Mouse (Mus musculus): ENCODE measurements around the gene Nxnl1. TPM values are rescaled to one million over a fixed set of nuclear protein-coding genes. Genes with fewer than 3 reads are reported as not detected.
A peak's percentile ranks its signal among the peaks of the same experiment; 100 is the strongest.

The Nxnl1 gene
- polyA plus RNA-seq, 1 experiment from 2014 or later, result 0.27 TPM

- Histone ChIP-seq H3K9me3 (ENCODE audit: control insufficient read depth, low read length) (peaks cover 8% of the 10 kb centered on the region), H3K27me3 (ENCODE audit: control insufficient read depth, insufficient read depth, low read length) (peaks cover 42% of the 10 kb centered on the region), H3K4me2 (replicated peaks; ENCODE audit: low read depth, low read length) (no peak overlapping the region), H3K27ac (ENCODE audit: low read depth, low read length) (no peak overlapping the region), H3K4me3 (ENCODE audit: low read length) (no peak overlapping the region), H3K36me3 (ENCODE audit: control insufficient read depth, insufficient read depth, low read length) (no peaks in the 10 kb centered on the region), H3K9ac (ENCODE audit: low read depth, low read length) (no peak overlapping the region), H3K4me1 (ENCODE audit: control insufficient read depth, insufficient read depth, low read length) (peaks cover 20% of the 10 kb centered on the region; the same call in 1 of the 2 replicates)
- ATAC-seq (ENCODE audit: low FRiP score, low TSS enrichment), result no peak
- 92% methylated on average over 4 of the region's 4 CpGs for WGBS
These were observed 2.4 kb downstream of the Nxnl1 start for GRCm38 (mm10) chr8:71563992-71564391.

DNA sequence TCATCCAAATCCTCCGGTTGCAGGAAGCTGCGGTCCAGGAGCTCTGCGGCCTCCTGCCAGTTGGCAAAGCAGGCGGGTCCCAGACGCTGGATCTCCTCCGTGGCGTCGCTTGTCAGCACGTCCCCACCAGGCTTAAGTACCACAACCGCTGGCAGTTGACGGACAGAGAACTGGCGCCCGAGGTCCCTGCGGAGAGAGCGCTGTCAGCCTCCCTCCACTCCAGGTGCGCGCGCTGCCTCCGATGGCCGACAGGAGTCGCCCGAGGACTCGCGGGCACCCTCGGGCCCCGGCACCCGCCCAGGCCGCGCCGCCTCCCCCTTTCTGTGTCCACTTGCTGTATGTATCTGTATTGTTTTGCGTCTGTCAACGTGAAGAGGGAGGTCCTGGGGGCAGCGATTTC is 3.6 kb downstream of the Nxnl1 start:
- peak overlapping the region; percentile 34; the same call in 1 of the 2 replicates for H3K9ac ChIP-seq (ENCODE audit: low read depth, low read length)
- H3K27me3 ChIP-seq (ENCODE audit: control insufficient read depth, insufficient read depth, low read length), result peaks cover 52% of the 10 kb centered on the region
- H3K4me3 ChIP-seq (ENCODE audit: low read length), result peak overlapping the region; percentile 20
- H3K27ac ChIP-seq (ENCODE audit: low read depth, low read length), result no peak overlapping the region
- no peak for ATAC-seq (ENCODE audit: low FRiP score, low TSS enrichment)
- H3K4me2 ChIP-seq (replicated peaks; ENCODE audit: low read depth, low read length), result peak overlapping the region; percentile 42
- peaks cover 8% of the 10 kb centered on the region for H3K9me3 ChIP-seq (ENCODE audit: control insufficient read depth, low read length)
- H3K36me3 ChIP-seq (ENCODE audit: control insufficient read depth, insufficient read depth, low read length), result no peaks in the 10 kb centered on the region
- peaks cover 11% of the 10 kb centered on the region; the same call in 1 of the 2 replicates for H3K4me1 ChIP-seq (ENCODE audit: control insufficient read depth, insufficient read depth, low read length)
- 1% methylated on average over 33 of the region's 33 CpGs for WGBS

DNA sequence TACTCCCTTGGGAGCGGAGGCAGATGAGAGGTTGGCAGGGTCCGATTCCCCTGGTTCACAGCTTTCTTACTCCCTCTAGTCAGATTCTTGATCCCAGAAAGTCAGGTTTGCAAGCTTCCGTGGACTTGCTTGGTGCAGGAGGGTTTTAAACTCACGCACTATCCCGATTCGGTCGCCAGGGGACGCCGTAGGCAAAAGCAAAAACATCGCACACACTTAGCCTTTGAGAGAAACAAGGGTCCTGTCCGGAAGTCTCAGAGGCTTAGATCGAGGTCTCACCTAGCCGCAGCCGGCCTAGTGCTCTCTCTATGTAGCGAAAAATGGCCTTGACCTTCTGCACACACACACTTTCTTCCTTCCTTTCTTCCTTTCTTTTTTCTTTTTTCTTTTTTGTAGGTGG is 5.0 kb downstream of the Nxnl1 start:
- no peak overlapping the region for H3K9ac ChIP-seq (ENCODE audit: low read depth, low read length)
- H3K4me1 ChIP-seq (ENCODE audit: control insufficient read depth, insufficient read depth, low read length), result peaks cover 11% of the 10 kb centered on the region; the same call in 1 of the 2 replicates
- WGBS, result 5% methylated on average over 15 of the region's 15 CpGs
- H3K4me2 ChIP-seq (replicated peaks; ENCODE audit: low read depth, low read length), result no peak overlapping the region
- H3K27ac ChIP-seq (ENCODE audit: low read depth, low read length), result no peak overlapping the region
- peaks cover 52% of the 10 kb centered on the region for H3K27me3 ChIP-seq (ENCODE audit: control insufficient read depth, insufficient read depth, low read length)
- no peaks in the 10 kb centered on the region for H3K36me3 ChIP-seq (ENCODE audit: control insufficient read depth, insufficient read depth, low read length)
- H3K9me3 ChIP-seq (ENCODE audit: control insufficient read depth, low read length), result peaks cover 8% of the 10 kb centered on the region
- H3K4me3 ChIP-seq (ENCODE audit: low read length), result no peak overlapping the region
- ATAC-seq (ENCODE audit: low FRiP score, low TSS enrichment), result 0 out of 2 replicates have a peak, but pooled peaks have one; percentile 7

- Histone ChIP-seq H3K4me2 (replicated peaks; ENCODE audit: low read depth, low read length) (no peak overlapping the region), H3K36me3 (ENCODE audit: control insufficient read depth, insufficient read depth, low read length) (no peaks in the 10 kb centered on the region), H3K27ac (ENCODE audit: low read depth, low read length) (no peak overlapping the region), H3K4me3 (ENCODE audit: low read length) (no peak overlapping the region), H3K9ac (ENCODE audit: low read depth, low read length) (no peak overlapping the region), H3K4me1 (ENCODE audit: control insufficient read depth, insufficient read depth, low read length) (peaks cover 11% of the 10 kb centered on the region; the same call in 1 of the 2 replicates), H3K27me3 (ENCODE audit: control insufficient read depth, insufficient read depth, low read length) (peaks cover 52% of the 10 kb centered on the region), H3K9me3 (ENCODE audit: control insufficient read depth, low read length) (peaks cover 8% of the 10 kb centered on the region)
- ATAC-seq (ENCODE audit: low FRiP score, low TSS enrichment), result no peak
- 83% methylated on average over 5 of the region's 5 CpGs for WGBS
These were observed 5.6 kb downstream of the Nxnl1 start for GRCm38 (mm10) chr8:71560765-71561164.

DNA sequence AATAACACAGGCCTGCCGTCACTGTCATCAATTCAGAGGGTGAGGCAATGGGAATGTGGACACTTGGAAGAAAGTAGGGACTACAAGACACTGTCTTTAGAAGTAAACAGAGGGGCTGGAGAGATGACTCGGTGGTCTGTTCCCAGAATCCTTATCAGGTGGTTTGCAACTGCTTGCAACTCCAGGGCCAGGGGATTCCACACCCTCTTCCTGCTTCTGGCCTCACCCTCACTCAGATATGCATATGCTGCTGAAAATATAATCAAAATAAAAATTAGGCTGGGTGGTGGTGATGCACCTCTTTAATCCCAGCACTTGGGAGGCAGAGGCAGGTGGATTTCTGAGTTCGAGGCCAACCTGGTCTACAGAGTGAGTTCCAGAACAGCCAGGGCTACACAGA is 6.3 kb downstream of the Nxnl1 start:
- H3K4me1 ChIP-seq (ENCODE audit: control insufficient read depth, insufficient read depth, low read length), result peaks cover 11% of the 10 kb centered on the region; the same call in 1 of the 2 replicates
- peaks cover 8% of the 10 kb centered on the region for H3K9me3 ChIP-seq (ENCODE audit: control insufficient read depth, low read length)
- 70% methylated on average over 3 of the region's 3 CpGs for WGBS
- H3K36me3 ChIP-seq (ENCODE audit: control insufficient read depth, insufficient read depth, low read length), result no peaks in the 10 kb centered on the region
- no peak overlapping the region for H3K9ac ChIP-seq (ENCODE audit: low read depth, low read length)
- H3K27ac ChIP-seq (ENCODE audit: low read depth, low read length), result no peak overlapping the region
- no peak overlapping the region for H3K4me3 ChIP-seq (ENCODE audit: low read length)
- peaks cover 52% of the 10 kb centered on the region for H3K27me3 ChIP-seq (ENCODE audit: control insufficient read depth, insufficient read depth, low read length)
- ATAC-seq (ENCODE audit: low FRiP score, low TSS enrichment), result no peak
- no peak overlapping the region for H3K4me2 ChIP-seq (replicated peaks; ENCODE audit: low read depth, low read length)

DNA sequence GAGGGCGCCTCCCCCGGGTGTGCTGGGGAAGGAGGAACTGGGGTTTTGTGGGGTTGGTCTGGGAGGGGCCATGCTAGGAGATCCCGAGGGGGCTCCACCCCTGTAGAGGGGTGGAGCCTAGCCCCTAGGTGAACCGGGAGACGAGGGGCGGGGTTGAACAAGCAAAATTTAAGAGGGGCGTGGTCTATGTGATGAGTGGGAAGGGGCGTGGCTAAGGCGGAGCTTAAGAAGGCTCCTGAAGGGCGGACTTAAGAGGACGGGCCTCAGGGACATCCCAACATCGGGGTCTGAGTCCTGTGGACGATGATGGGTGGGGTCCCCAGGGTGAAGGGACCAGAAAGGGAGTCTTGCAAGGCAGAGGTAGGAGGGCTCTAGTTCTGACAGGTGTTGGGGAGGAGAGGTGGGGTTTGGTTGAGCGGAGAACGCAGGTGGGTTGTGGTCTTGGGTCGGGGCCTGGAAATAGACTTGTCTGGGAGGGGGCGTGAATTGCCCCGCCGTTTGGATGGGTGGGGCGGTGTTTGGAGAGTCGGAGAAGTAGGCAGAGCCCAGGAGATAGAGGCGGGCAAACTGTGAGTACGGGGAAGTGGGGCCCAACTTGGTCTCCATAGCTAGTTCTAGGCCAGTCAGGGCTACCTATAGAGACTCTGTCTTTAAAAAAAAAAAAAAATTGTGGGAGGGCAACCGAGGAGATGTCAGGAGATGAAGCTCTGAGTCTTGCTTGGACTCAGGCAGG is 7.3 kb downstream of the Nxnl1 start:
- H3K4me3 ChIP-seq (ENCODE audit: low read length), result peak overlapping the region; percentile 51
- H3K36me3 ChIP-seq (ENCODE audit: control insufficient read depth, insufficient read depth, low read length), result no peaks in the 10 kb centered on the region
- peak; percentile 77 for ATAC-seq (ENCODE audit: low FRiP score, low TSS enrichment)
- WGBS, result 2% methylated on average over 24 of the region's 24 CpGs
- no peak overlapping the region for H3K27ac ChIP-seq (ENCODE audit: low read depth, low read length)
- peak overlapping the region; percentile 54 for H3K9ac ChIP-seq (ENCODE audit: low read depth, low read length)
- peaks cover 2% of the 10 kb centered on the region; the same call in 1 of the 2 replicates for H3K9me3 ChIP-seq (ENCODE audit: control insufficient read depth, low read length)
- peaks cover 11% of the 10 kb centered on the region; the same call in 1 of the 2 replicates for H3K4me1 ChIP-seq (ENCODE audit: control insufficient read depth, insufficient read depth, low read length)
- H3K27me3 ChIP-seq (ENCODE audit: control insufficient read depth, insufficient read depth, low read length), result peaks cover 52% of the 10 kb centered on the region
- peak overlapping the region; percentile 76 for H3K4me2 ChIP-seq (replicated peaks; ENCODE audit: low read depth, low read length)

GRCm38 (mm10) chr8:71558071-71558957 is 8.1 kb downstream of the Nxnl1 start, which contains the start of gene Tmem221:
Gene Tmem221 (minus strand): TSS chr8:71558871.
- H3K27me3 ChIP-seq (ENCODE audit: control insufficient read depth, insufficient read depth, low read length), result peaks cover 51% of the 10 kb centered on the region
- H3K9ac ChIP-seq (ENCODE audit: low read depth, low read length), result peak within 1 kb of the TSS; percentile 54

GRCm38 (mm10) chr8:71554644-71555043 is 11.8 kb downstream of the Nxnl1 start:
- H3K9me3 ChIP-seq (ENCODE audit: control insufficient read depth, low read length), result no peaks in the 10 kb centered on the region
- no peak overlapping the region for H3K4me3 ChIP-seq (ENCODE audit: low read length)
- WGBS, result 89% methylated on average over 2 of the region's 2 CpGs
- ATAC-seq (ENCODE audit: low FRiP score, low TSS enrichment), result no peak
- H3K9ac ChIP-seq (ENCODE audit: low read depth, low read length), result no peak overlapping the region
- H3K27me3 ChIP-seq (ENCODE audit: control insufficient read depth, insufficient read depth, low read length), result peaks cover 17% of the 10 kb centered on the region
- H3K36me3 ChIP-seq (ENCODE audit: control insufficient read depth, insufficient read depth, low read length), result no peaks in the 10 kb centered on the region
- no peak overlapping the region for H3K27ac ChIP-seq (ENCODE audit: low read depth, low read length)
- no peak overlapping the region for H3K4me2 ChIP-seq (replicated peaks; ENCODE audit: low read depth, low read length)
- peaks cover 10% of the 10 kb centered on the region; the same call in 1 of the 2 replicates for H3K4me1 ChIP-seq (ENCODE audit: control insufficient read depth, insufficient read depth, low read length)

More at GRCm38 (mm10) chr8:71558071-71558957, 8.1 kb downstream of the Nxnl1 start, which contains the start of gene Tmem221:
- H3K36me3 ChIP-seq (ENCODE audit: control insufficient read depth, insufficient read depth, low read length), result no peaks in the 10 kb centered on the region
- peaks cover 11% of the 10 kb centered on the region; the same call in 1 of the 2 replicates for H3K4me1 ChIP-seq (ENCODE audit: control insufficient read depth, insufficient read depth, low read length)
- H3K4me2 ChIP-seq (replicated peaks; ENCODE audit: low read depth, low read length), result peak within 1 kb of the TSS; percentile 76
- peak; percentile 45 for ATAC-seq (ENCODE audit: low FRiP score, low TSS enrichment)
- 4% methylated on average over 69 of the region's 70 CpGs for WGBS
- H3K27ac ChIP-seq (ENCODE audit: low read depth, low read length), result no peak within 1 kb of the TSS
- H3K9me3 ChIP-seq (ENCODE audit: control insufficient read depth, low read length), result no peaks in the 10 kb centered on the region
- peak within 1 kb of the TSS; percentile 51 for H3K4me3 ChIP-seq (ENCODE audit: low read length)
